Mouse (Mus musculus) liver, postnatal 0 days (tissue): ENCODE measurements at regions not wholly inside any gene's neighbourhood (a gene's known extent, or its start where the extent isn't known, plus 50 kb on each side); places are given as distances from the start of the nearest gene placed in this dataset.
A peak's percentile ranks its signal among the peaks of the same experiment; 100 is the strongest.

Source experiments
- ATAC-seq: fragments of 200-750 bp; cut with Nextera tagmentation; 2 replicates; pipeline ENCODE4 v1.8.0; 2017; ENCODE audit warnings: mild to moderate bottlenecking, moderate library complexity
- DNase-seq: peaks from one replicate; pipeline ENCODE4 v3.0.0-alpha.2; 2016
- H3K27ac ChIP-seq: fragments of 300-500 bp; sonication (generic); 2 replicates; pipeline ENCODE4 v1.5.1; 2014; ENCODE audit warnings: antibody characterized with exemption, moderate library complexity, mild to moderate bottlenecking, low read depth
- H3K27me3 ChIP-seq: fragments of 300-500 bp; sonication (generic); 2 replicates; pipeline ENCODE4 v1.6.1; 2014; ENCODE audit warnings: low read length, control low read depth, mixed read lengths; ENCODE audit not compliant: insufficient read depth
- H3K36me3 ChIP-seq: fragments of 300-500 bp; sonication (generic); replicated peaks from 2 replicates; pipeline ENCODE4 v1.6.1; 2014; ENCODE audit warnings: mild to moderate bottlenecking, control low read depth, low read length, moderate library complexity, mixed read lengths; ENCODE audit not compliant: insufficient read depth
- H3K4me1 ChIP-seq: fragments of 300-500 bp; sonication (generic); 2 replicates; pipeline ENCODE4 v1.6.1; 2014; ENCODE audit warnings: antibody characterized with exemption, mild to moderate bottlenecking, control low read depth; ENCODE audit not compliant: insufficient read depth
- H3K4me2 ChIP-seq: fragments of 300-500 bp; sonication (generic); 2 replicates; pipeline ENCODE4 v1.6.1; 2014; ENCODE audit warnings: low read depth, mild to moderate bottlenecking, low read length, moderate library complexity, mixed read lengths
- H3K4me3 ChIP-seq: fragments of 300-500 bp; sonication (generic); 2 replicates; pipeline ENCODE4 v1.5.1; 2014; ENCODE audit warnings: low read depth, low read length
- H3K9ac ChIP-seq: fragments of 300-500 bp; sonication (generic); replicated peaks from 2 replicates; pipeline ENCODE4 v1.6.1; 2014; ENCODE audit warnings: mild to moderate bottlenecking, moderate library complexity
- H3K9me3 ChIP-seq: fragments of 300-500 bp; sonication (generic); 2 replicates; pipeline ENCODE4 v1.6.1; 2016; ENCODE audit warnings: mild to moderate bottlenecking, control low read depth, low read length, mixed read lengths
- CTCF ChIP-seq: sonication (generic); IDR thresholded peaks from 2 replicates; pipeline ENCODE4 v1.5.1; 2016; ENCODE audit warnings: antibody characterized with exemption, low read depth
- EP300 ChIP-seq: IDR thresholded peaks from 2 replicates; pipeline ENCODE4 v1.6.1; 2016; ENCODE audit warnings: antibody characterized with exemption, low read depth, mild to moderate bottlenecking
- WGBS: fragments of 180-500 bp; shearing (Covaris S2); extraction: QIAGEN DNeasy Blood & Tissue Kit; methylation state at CpG from one replicate; pipeline ENCODE4 v1.1.7; 2014; ENCODE audit not compliant: insufficient replicate concordance; 5-methylcytosine and 5-hydroxymethylcytosine counted together

GRCm38 (mm10) chr11:64210916-64211315 lies 131.6 kb upstream of the Cox10 start:
- Histone ChIP-seq H3K27me3 (no peaks in the 10 kb centered on the region), H3K4me3 (no peak overlapping the region), H3K36me3 (no peaks in the 10 kb centered on the region), H3K4me2 (no peak overlapping the region), H3K27ac (no peak overlapping the region), H3K9ac (no peak overlapping the region), H3K4me1 (no peaks in the 10 kb centered on the region), H3K9me3 (no peaks in the 10 kb centered on the region)
- ATAC-seq (no peak), DNase-seq (peak; percentile 5)
- WGBS, result 54% methylated on average over 3 of the region's 3 CpGs
- TF ChIP-seq EP300 (no peak), CTCF (no peak)

- TF ChIP-seq CTCF (no peak), EP300 (no peak)
- H3K9ac ChIP-seq, result no peak overlapping the region
- 77% methylated on average over 2 of the region's 2 CpGs for WGBS
- H3K27ac ChIP-seq, result no peak overlapping the region
- H3K4me3 ChIP-seq, result no peak overlapping the region
- 0 out of 2 replicates have a peak, but pooled peaks cover 2% of the 10 kb centered on the region for H3K4me1 ChIP-seq
- H3K36me3 ChIP-seq, result no peaks in the 10 kb centered on the region
- ATAC-seq (no peak), DNase-seq (no peak)
- H3K9me3 ChIP-seq, result no peaks in the 10 kb centered on the region
- no peak overlapping the region for H3K4me2 ChIP-seq
- H3K27me3 ChIP-seq, result no peaks in the 10 kb centered on the region
These were observed 129.0 kb upstream of the Cox10 start for GRCm38 (mm10) chr11:64208306-64208705.

- Histone ChIP-seq H3K4me1 (0 out of 2 replicates have a peak, but pooled peaks cover 2% of the 10 kb centered on the region), H3K9me3 (no peaks in the 10 kb centered on the region), H3K36me3 (no peaks in the 10 kb centered on the region), H3K9ac (no peak overlapping the region), H3K27ac (no peak overlapping the region), H3K4me2 (no peak overlapping the region), H3K27me3 (no peaks in the 10 kb centered on the region), H3K4me3 (no peak overlapping the region)
- ATAC-seq, result no peak
- WGBS, result 54% methylated on average over 4 of the region's 4 CpGs
- no peak for DNase-seq
- TF ChIP-seq CTCF (no peak), EP300 (no peak)
These were observed 128.1 kb upstream of the Cox10 start for GRCm38 (mm10) chr11:64207358-64207864.

- Histone ChIP-seq H3K4me3 (no peak overlapping the region), H3K4me1 (0 out of 2 replicates have a peak, but pooled peaks cover 2% of the 10 kb centered on the region), H3K27ac (no peak overlapping the region), H3K27me3 (no peaks in the 10 kb centered on the region), H3K9ac (no peak overlapping the region), H3K36me3 (no peaks in the 10 kb centered on the region), H3K9me3 (no peaks in the 10 kb centered on the region), H3K4me2 (no peak overlapping the region)
- TF ChIP-seq EP300, result no peak
- TF ChIP-seq CTCF, result no peak
- ATAC-seq, result no peak
- 70% methylated on average over 2 of the region's 2 CpGs for WGBS
- DNase-seq, result no peak
These were observed 126.9 kb upstream of the Cox10 start for GRCm38 (mm10) chr11:64206155-64206554.

- ATAC-seq (no peak), DNase-seq (no peak)
- H3K9me3 ChIP-seq, result no peaks in the 10 kb centered on the region
- H3K9ac ChIP-seq, result no peak overlapping the region
- WGBS, result 43% methylated on average over 4 of the region's 4 CpGs
- 0 out of 2 replicates have a peak, but pooled peaks cover 2% of the 10 kb centered on the region for H3K4me1 ChIP-seq
- no peaks in the 10 kb centered on the region for H3K36me3 ChIP-seq
- H3K4me3 ChIP-seq, result no peak overlapping the region
- no peaks in the 10 kb centered on the region for H3K27me3 ChIP-seq
- H3K4me2 ChIP-seq, result no peak overlapping the region
- H3K27ac ChIP-seq, result no peak overlapping the region
- TF ChIP-seq CTCF (no peak), EP300 (no peak)
These were observed 125.8 kb upstream of the Cox10 start for GRCm38 (mm10) chr11:64205069-64205468.

- H3K4me1 ChIP-seq, result 0 out of 2 replicates have a peak, but pooled peaks cover 2% of the 10 kb centered on the region
- H3K27ac ChIP-seq, result no peak overlapping the region
- no peak for DNase-seq
- H3K9ac ChIP-seq, result no peak overlapping the region
- H3K4me2 ChIP-seq, result no peak overlapping the region
- no peak overlapping the region for H3K4me3 ChIP-seq
- TF ChIP-seq CTCF (no peak), EP300 (no peak)
- no peaks in the 10 kb centered on the region for H3K36me3 ChIP-seq
- WGBS, result 16% methylated on average over 7 of the region's 7 CpGs
- no peak for ATAC-seq
- no peaks in the 10 kb centered on the region for H3K9me3 ChIP-seq
- H3K27me3 ChIP-seq, result no peaks in the 10 kb centered on the region
These were observed 125.0 kb upstream of the Cox10 start for GRCm38 (mm10) chr11:64204305-64204704.

GRCm38 (mm10) chr11:64200874-64201273 lies 121.6 kb upstream of the Cox10 start:
- no peak for ATAC-seq
- Histone ChIP-seq H3K27me3 (no peaks in the 10 kb centered on the region), H3K4me2 (no peak overlapping the region), H3K9ac (no peak overlapping the region), H3K27ac (no peak overlapping the region), H3K9me3 (no peaks in the 10 kb centered on the region), H3K4me1 (0 out of 2 replicates have a peak, but pooled peaks cover 2% of the 10 kb centered on the region), H3K36me3 (no peaks in the 10 kb centered on the region), H3K4me3 (no peak overlapping the region)
- WGBS, result 58% methylated on average over 6 of the region's 6 CpGs
- no peak for TF ChIP-seq CTCF
- no peak for TF ChIP-seq EP300
- no peak for DNase-seq
